Mouse (Mus musculus) urinary bladder, postnatal 36 days (tissue): ENCODE results near the gene Rasa4.
"Not testable (repeated sequence)": the region's sequence is repeated elsewhere in the genome, so short reads cannot be mapped to it uniquely, and the experiment has no call there.

ENCODE experiments used
- DNase-seq, 2 experiments: peaks; one replicate each; pipeline ENCODE4 v3.0.0; 2022; ENCODE audit warnings: low spot score in 2 of 2, mixed read lengths in 1 of 2

The Rasa4 gene

GRCm38 (mm10) chr5:136109042-136109441 is 25.3 kb downstream of the Rasa4 start:
- no peak for DNase-seq

GRCm38 (mm10) chr5:136113546-136113945 is 29.8 kb downstream of the Rasa4 start:
- not testable (repeated sequence) for DNase-seq

- peak; percentile 95 to 96 for DNase-seq
Measured at GRCm38 (mm10) chr5:136115891-136116783, 32.4 kb downstream of the Rasa4 start, which contains the start of gene Polr2j. Gene Polr2j (plus strand): TSS chr5:136116631.

- DNase-seq = no peak
Measured at GRCm38 (mm10) chr5:136116784-136117112, 33.0 kb downstream of the Rasa4 start.

GRCm38 (mm10) chr5:136122165-136122564 is 38.4 kb downstream of the Rasa4 start:
- DNase-seq = no peak

- DNase-seq = peak; percentile 93 to 96
Measured at GRCm38 (mm10) chr5:136135571-136136291, 52.0 kb downstream of the Rasa4 start, which contains the start of the genes Lrwd1 and Alkbh4. Gene Lrwd1 (minus strand): TSS chr5:136136074. Gene Alkbh4 (plus strand): TSS chr5:136136146.

GRCm38 (mm10) chr5:136136292-136136990 is 52.7 kb downstream of the Rasa4 start:
- DNase-seq = no peak

GRCm38 (mm10) chr5:136137658-136138274 is 54.0 kb downstream of the Rasa4 start:
- no peak for DNase-seq

- no peak for DNase-seq
Measured at GRCm38 (mm10) chr5:136139393-136139792, 55.7 kb downstream of the Rasa4 start.

- no peak for DNase-seq
Measured at GRCm38 (mm10) chr5:136140057-136140482, 56.4 kb downstream of the Rasa4 start.

- no peak for DNase-seq
Measured at GRCm38 (mm10) chr5:136142746-136143145, 59.0 kb downstream of the Rasa4 start.

GRCm38 (mm10) chr5:136143161-136143755 is 59.5 kb downstream of the Rasa4 start:
- no peak for DNase-seq

GRCm38 (mm10) chr5:136144606-136145430 is 61.1 kb downstream of the Rasa4 start:
- DNase-seq = no peak

- no peak for DNase-seq
Measured at GRCm38 (mm10) chr5:136146936-136147335, 63.2 kb downstream of the Rasa4 start.

GRCm38 (mm10) chr5:136147704-136148103 is 64.0 kb downstream of the Rasa4 start:
- DNase-seq = no peak

- not testable (repeated sequence) for DNase-seq
Measured at GRCm38 (mm10) chr5:136149134-136149576, 65.4 kb downstream of the Rasa4 start.

- DNase-seq = no peak
Measured at GRCm38 (mm10) chr5:136152365-136152764, 68.6 kb downstream of the Rasa4 start.

GRCm38 (mm10) chr5:136155399-136155798 is 71.7 kb downstream of the Rasa4 start:
- DNase-seq = no peak

GRCm38 (mm10) chr5:136160084-136160483 is 76.4 kb downstream of the Rasa4 start:
- peak; percentile 28 to 40 for DNase-seq
